Mouse (Mus musculus) thymus, adult 2 months (tissue): ENCODE results near the gene Dscam.

ENCODE experiments used
- CTCF ChIP-seq: fragments of 200-500 bp; IDR thresholded peaks from 2 replicates; pipeline ENCODE4 v1.5.1; 2012; ENCODE audit warnings: mild to moderate bottlenecking, control low read depth, low read length, moderate library complexity, borderline replicate concordance; ENCODE audit not compliant: control insufficient read depth, poor library complexity, insufficient read depth; ENCODE audit errors: extremely low read depth
- POLR2A ChIP-seq: fragments of 200-500 bp; IDR thresholded peaks from 2 replicates; pipeline ENCODE4 v1.6.1; 2012; ENCODE audit warnings: mild to moderate bottlenecking, low read length, control low read depth, moderate library complexity; ENCODE audit not compliant: control insufficient read depth, poor library complexity, insufficient read depth; ENCODE audit errors: extremely low read depth

GRCm38 (mm10) chr16:96742475-96743255, 427.9 kb downstream of the Dscam start:
- TF ChIP-seq CTCF (no peak), POLR2A (no peak)
